Mouse (Mus musculus) retina, postnatal 7 days (tissue): Measurements from ENCODE around the gene Zbtb16.

Experiments used
- DNase-seq: peaks from one replicate; pipeline ENCODE4 v3.0.0-alpha.2; 2012; ENCODE audit warnings: low read depth, low spot score

The Zbtb16 gene

GRCm38 (mm10) chr9:48803460-48804240 is 32.4 kb downstream of the Zbtb16 start:
- no peak for DNase-seq

GRCm38 (mm10) chr9:48802374-48802773 is 33.6 kb downstream of the Zbtb16 start:
- no peak for DNase-seq

- DNase-seq, result no peak
These were observed 34.7 kb downstream of the Zbtb16 start for GRCm38 (mm10) chr9:48801322-48801721.

- no peak for DNase-seq
These were observed 35.4 kb downstream of the Zbtb16 start for GRCm38 (mm10) chr9:48800627-48801026.

GRCm38 (mm10) chr9:48798044-48798443 is 38.0 kb downstream of the Zbtb16 start:
- DNase-seq, result no peak

- DNase-seq, result no peak
These were observed 39.7 kb downstream of the Zbtb16 start for GRCm38 (mm10) chr9:48796267-48796822.

GRCm38 (mm10) chr9:48795740-48796139 is 40.3 kb downstream of the Zbtb16 start:
- DNase-seq, result no peak

- no peak for DNase-seq
These were observed 40.9 kb downstream of the Zbtb16 start for GRCm38 (mm10) chr9:48795095-48795494.

- DNase-seq, result no peak
These were observed 41.6 kb downstream of the Zbtb16 start for GRCm38 (mm10) chr9:48794463-48794862.

GRCm38 (mm10) chr9:48793638-48794188 is 42.3 kb downstream of the Zbtb16 start:
- no peak for DNase-seq

GRCm38 (mm10) chr9:48790575-48790974 is 45.4 kb downstream of the Zbtb16 start:
- DNase-seq, result no peak

GRCm38 (mm10) chr9:48787906-48788410 is 48.1 kb downstream of the Zbtb16 start:
- no peak for DNase-seq

GRCm38 (mm10) chr9:48787321-48787720 is 48.7 kb downstream of the Zbtb16 start:
- no peak for DNase-seq

GRCm38 (mm10) chr9:48786814-48787213 is 49.2 kb downstream of the Zbtb16 start:
- DNase-seq, result no peak

GRCm38 (mm10) chr9:48784937-48785336 is 51.1 kb downstream of the Zbtb16 start:
- no peak for DNase-seq

GRCm38 (mm10) chr9:48783292-48783691 is 52.7 kb downstream of the Zbtb16 start:
- no peak for DNase-seq

- no peak for DNase-seq
These were observed 53.5 kb downstream of the Zbtb16 start for GRCm38 (mm10) chr9:48782284-48783060.

GRCm38 (mm10) chr9:48776268-48776667 is 59.8 kb downstream of the Zbtb16 start:
- no peak for DNase-seq

- DNase-seq, result no peak
These were observed 60.5 kb downstream of the Zbtb16 start for GRCm38 (mm10) chr9:48775561-48775960.

- no peak for DNase-seq
These were observed 62.3 kb downstream of the Zbtb16 start for GRCm38 (mm10) chr9:48773710-48774109.

GRCm38 (mm10) chr9:48773130-48773529 is 62.9 kb downstream of the Zbtb16 start:
- no peak for DNase-seq

GRCm38 (mm10) chr9:48771504-48771903 is 64.5 kb downstream of the Zbtb16 start:
- no peak for DNase-seq
